Mouse (Mus musculus) limb, embryonic 14.5 days (tissue): ENCODE data around the gene Mettl16. TPM values are rescaled to one million over a fixed set of nuclear protein-coding genes. Genes with fewer than 3 reads are reported as not detected.

Experiments
- ATAC-seq: fragments of 200-750 bp; cut with Nextera tagmentation; 2 replicates; pipeline ENCODE4 v1.8.0; 2017; ENCODE audit warnings: low read depth, moderate number of reproducible peaks, moderate TSS enrichment; ENCODE audit not compliant: low FRiP score
- DNase-seq: peaks from one replicate; pipeline ENCODE4 v3.0.0-alpha.2; 2015; ENCODE audit warnings: low spot score
- H3K27ac ChIP-seq: fragments of 300-500 bp; sonication (generic); replicated peaks from 2 replicates; pipeline ENCODE4 v1.5.1; 2014; ENCODE audit warnings: low read depth, mild to moderate bottlenecking, low read length, moderate library complexity, mixed read lengths
- H3K27me3 ChIP-seq: fragments of 300-500 bp; sonication (generic); 2 replicates; pipeline ENCODE4 v1.6.1; 2014; ENCODE audit warnings: low read length, mixed read lengths; ENCODE audit not compliant: control insufficient read depth, insufficient read depth
- H3K36me3 ChIP-seq: fragments of 300-500 bp; sonication (generic); 2 replicates; pipeline ENCODE4 v1.6.1; 2014; ENCODE audit warnings: mild to moderate bottlenecking, low read length, moderate library complexity, mixed read lengths; ENCODE audit not compliant: control insufficient read depth, insufficient read depth
- H3K4me1 ChIP-seq: fragments of 300-500 bp; sonication (generic); 2 replicates; pipeline ENCODE4 v1.6.1; 2014; ENCODE audit warnings: antibody characterized with exemption, low read length, mixed read lengths; ENCODE audit not compliant: control insufficient read depth, insufficient read depth
- H3K4me2 ChIP-seq: fragments of 300-500 bp; sonication (generic); replicated peaks from 2 replicates; pipeline ENCODE4 v1.6.1; 2014; ENCODE audit warnings: low read depth, mild to moderate bottlenecking, low read length, moderate library complexity; ENCODE audit not compliant: severe bottlenecking
- H3K4me3 ChIP-seq: fragments of 300-500 bp; sonication (generic); replicated peaks from 2 replicates; pipeline ENCODE4 v1.5.1; 2014; ENCODE audit warnings: low read length
- H3K9ac ChIP-seq: fragments of 300-500 bp; sonication (generic); 2 replicates; pipeline ENCODE4 v1.6.1; 2014; ENCODE audit warnings: mild to moderate bottlenecking, low read depth, low read length, moderate library complexity; ENCODE audit not compliant: severe bottlenecking
- H3K9me3 ChIP-seq: fragments of 300-500 bp; sonication (generic); 2 replicates; pipeline ENCODE4 v1.6.1; 2016; ENCODE audit warnings: low read length; ENCODE audit not compliant: control insufficient read depth
- POLR2A ChIP-seq: fragments of 200-500 bp; IDR thresholded peaks from 2 replicates; pipeline ENCODE4 v1.8.0; 2012; ENCODE audit warnings: inconsistent platforms, mild to moderate bottlenecking, moderate library complexity, borderline replicate concordance; ENCODE audit not compliant: insufficient read depth, insufficient read length; ENCODE audit errors: extremely low read depth
- WGBS: fragments of 180-500 bp; shearing (Covaris S2); extraction: QIAGEN DNeasy Blood & Tissue Kit; methylation state at CpG from one replicate; pipeline ENCODE4 v1.1.7; 2014; 5-methylcytosine and 5-hydroxymethylcytosine counted together
- polyA plus RNA-seq, 2 experiments: library from polyadenylated mRNA; depleted of rRNA in 1 of 2; stranded (reverse) in 1 of 2; unstranded in 1 of 2; fragments of >200 nt; fragmentation: Nextera tagmentation in 1 of 2; extraction: Ambion mirVana in 1 of 2; gene quantifications; 2 replicates each; pipeline versions ENCODE4 v1.2.1 to v1.2.3; 2012 to 2014

Gene Mettl16
- polyA plus RNA-seq, 2 experiments: 17.0 to 30.9 TPM

- no peak overlapping the region for H3K27ac ChIP-seq
- DNase-seq (no peak), ATAC-seq (no peak)
- H3K27me3 ChIP-seq: no peaks in the 10 kb centered on the region
- peaks cover 17% of the 10 kb centered on the region for H3K4me1 ChIP-seq
- peak overlapping the region; percentile 70; the same call in 1 of the 2 replicates for H3K4me3 ChIP-seq
- H3K36me3 ChIP-seq: no peaks in the 10 kb centered on the region
- H3K9ac ChIP-seq: no peak overlapping the region
- WGBS: 77% methylated on average over 5 of the region's 5 CpGs
- H3K9me3 ChIP-seq: no peaks in the 10 kb centered on the region
- TF ChIP-seq POLR2A: no peak
- H3K4me2 ChIP-seq: 0 out of 2 replicates have a peak overlapping the region, but pooled peaks have one; percentile 86
These were observed 45.4 kb upstream of the Mettl16 start for GRCm38 (mm10) chr11:74725181-74725580.

GRCm38 (mm10) chr11:74734917-74735316 lies 35.7 kb upstream of the Mettl16 start:
- Histone ChIP-seq H3K4me3 (no peak overlapping the region), H3K27me3 (no peaks in the 10 kb centered on the region), H3K4me2 (no peak overlapping the region), H3K4me1 (no peaks in the 10 kb centered on the region), H3K9ac (no peak overlapping the region), H3K36me3 (no peaks in the 10 kb centered on the region), H3K27ac (no peak overlapping the region), H3K9me3 (no peaks in the 10 kb centered on the region)
- 33% methylated on average over 7 of the region's 7 CpGs for WGBS
- no peak for TF ChIP-seq POLR2A
- no peak for ATAC-seq
- no peak for DNase-seq

GRCm38 (mm10) chr11:74737861-74738260 lies 32.8 kb upstream of the Mettl16 start:
- DNase-seq (no peak), ATAC-seq (no peak)
- 63% methylated on average over 3 of the region's 3 CpGs for WGBS
- Histone ChIP-seq H3K4me3 (no peak overlapping the region), H3K9ac (no peak overlapping the region), H3K9me3 (no peaks in the 10 kb centered on the region), H3K4me2 (no peak overlapping the region), H3K27me3 (no peaks in the 10 kb centered on the region), H3K27ac (no peak overlapping the region), H3K4me1 (no peaks in the 10 kb centered on the region), H3K36me3 (no peaks in the 10 kb centered on the region)
- no peak for TF ChIP-seq POLR2A

GRCm38 (mm10) chr11:74748022-74748421 lies 22.6 kb upstream of the Mettl16 start:
- Histone ChIP-seq H3K4me1 (no peaks in the 10 kb centered on the region), H3K36me3 (no peaks in the 10 kb centered on the region), H3K27me3 (no peaks in the 10 kb centered on the region), H3K4me3 (no peak overlapping the region), H3K9ac (no peak overlapping the region), H3K9me3 (no peaks in the 10 kb centered on the region), H3K27ac (no peak overlapping the region), H3K4me2 (no peak overlapping the region)
- DNase-seq: peak; percentile 52
- WGBS: 69% methylated on average over 4 of the region's 4 CpGs
- ATAC-seq: peak; percentile 76
- TF ChIP-seq POLR2A: no peak

- H3K9me3 ChIP-seq: no peaks in the 10 kb centered on the region
- no peaks in the 10 kb centered on the region for H3K27me3 ChIP-seq
- no peaks in the 10 kb centered on the region for H3K36me3 ChIP-seq
- no peak for DNase-seq
- no peak overlapping the region for H3K4me2 ChIP-seq
- no peak overlapping the region for H3K27ac ChIP-seq
- WGBS: 73% methylated on average over 13 of the region's 13 CpGs
- no peaks in the 10 kb centered on the region for H3K4me1 ChIP-seq
- ATAC-seq: no peak
- H3K9ac ChIP-seq: no peak overlapping the region
- TF ChIP-seq POLR2A: no peak
- H3K4me3 ChIP-seq: no peak overlapping the region
These were observed 21.4 kb upstream of the Mettl16 start for GRCm38 (mm10) chr11:74749241-74749640.
